Mouse (Mus musculus) layer of hippocampus, adult 8-10 months (tissue): ENCODE data around the gene Abca1. TPM values are rescaled to one million over a fixed set of nuclear protein-coding genes. Genes with fewer than 3 reads are reported as not detected.

ENCODE experiments used
- DNase-seq, 2 experiments: peaks; one replicate each; pipeline ENCODE4 v3.0.0; 2022; ENCODE audit warnings: low spot score in 2 of 2
- total RNA-seq, 4 experiments: library from RNA; stranded (reverse); gene quantifications; 2 replicates each; pipeline ENCODE4 v1.2.4; 2022

Gene Abca1
- total RNA-seq, 4 experiments from 2014 or later: 23.5 to 37.9 (median 28.2) TPM

- no peak for DNase-seq
These were observed 10.1 kb downstream of the Abca1 start for GRCm38 (mm10) chr4:53149644-53150043.

DNA sequence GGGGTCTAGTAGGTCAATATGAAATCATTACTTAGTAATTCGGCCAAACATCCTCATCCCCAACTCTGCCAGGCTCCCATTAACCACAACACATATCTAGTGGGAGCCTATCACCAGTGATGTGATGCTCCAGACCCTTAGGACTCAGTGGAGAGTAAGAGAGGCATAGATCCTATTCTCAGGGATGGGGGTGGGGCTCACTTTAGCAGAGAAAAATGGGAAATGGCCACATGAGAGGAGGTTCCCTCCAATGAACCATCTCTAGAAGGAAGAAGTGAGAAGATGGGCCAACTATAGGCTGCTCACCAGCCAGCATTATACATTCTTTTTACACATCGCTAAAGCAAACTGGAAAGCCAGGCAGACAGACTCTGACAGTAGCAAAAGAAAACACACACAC lies 10.9 kb downstream of the Abca1 start:
- DNase-seq: no peak

GRCm38 (mm10) chr4:53147454-53147853 lies 12.2 kb downstream of the Abca1 start:
- no peak for DNase-seq

DNA sequence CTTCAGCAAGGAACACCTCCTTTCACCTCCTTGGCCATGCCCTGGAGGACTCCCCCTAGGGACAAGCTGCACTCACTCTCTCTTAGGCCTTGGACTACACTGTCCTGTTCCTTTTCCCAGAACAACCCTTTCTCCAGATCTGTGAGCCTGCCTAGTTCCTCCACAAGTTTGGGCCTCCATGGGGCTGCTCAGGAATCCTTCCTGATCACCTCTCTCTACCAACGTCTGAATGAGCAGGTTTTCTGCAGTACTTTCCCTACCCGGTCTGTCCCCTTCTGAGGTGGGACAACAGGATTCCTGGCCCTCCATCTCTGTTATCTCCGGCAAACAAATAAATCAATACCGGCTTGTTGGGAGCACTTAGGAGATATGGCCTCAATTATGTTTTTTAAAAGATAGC lies 12.6 kb downstream of the Abca1 start:
- no peak for DNase-seq

- no peak for DNase-seq
These were observed 13.3 kb downstream of the Abca1 start for GRCm38 (mm10) chr4:53146227-53146949.

GRCm38 (mm10) chr4:53145434-53146168 lies 14.1 kb downstream of the Abca1 start:
- DNase-seq: no peak

- DNase-seq: no peak
These were observed 15.1 kb downstream of the Abca1 start for GRCm38 (mm10) chr4:53144571-53144970.

DNA sequence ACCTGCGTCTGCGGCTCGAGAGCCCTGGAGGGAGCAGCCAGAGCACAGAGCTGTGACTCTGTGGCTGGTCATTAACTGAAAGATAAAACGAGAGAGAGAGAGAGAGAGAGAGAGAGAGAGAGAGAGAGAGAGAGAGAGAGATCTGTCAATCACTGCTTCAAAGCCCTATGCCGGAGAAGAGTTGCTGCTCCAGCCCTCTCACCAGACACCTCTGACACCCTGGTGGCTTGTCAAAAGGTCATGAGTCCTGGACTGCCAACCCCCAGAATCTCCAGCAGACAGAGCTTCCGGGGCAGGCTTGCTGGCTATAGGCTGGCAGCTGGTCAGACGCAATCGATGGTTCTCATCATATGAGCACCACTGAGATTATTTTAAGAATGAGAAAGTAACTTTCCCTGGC lies 15.7 kb downstream of the Abca1 start:
- DNase-seq: no peak

GRCm38 (mm10) chr4:53140678-53141077 lies 19.0 kb downstream of the Abca1 start:
- DNase-seq: no peak

DNA sequence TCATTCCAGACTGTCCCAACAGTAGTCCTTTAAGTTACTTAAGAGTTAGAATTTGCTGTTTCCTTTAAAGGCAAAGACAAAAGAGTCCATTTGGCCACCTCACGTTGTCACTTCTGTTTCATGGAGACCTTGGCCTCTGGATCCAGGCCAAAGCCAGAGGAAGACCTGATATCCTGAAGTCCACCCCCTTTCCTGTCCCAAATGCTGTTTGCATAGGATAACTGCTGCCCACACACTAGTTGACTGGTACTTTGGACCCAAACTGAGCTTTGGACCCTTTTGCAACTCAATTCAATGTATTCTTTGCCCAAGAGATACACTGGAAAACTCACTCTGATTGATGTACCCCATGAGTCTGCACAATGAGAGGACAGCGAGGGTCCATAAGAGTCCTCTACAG lies 20.2 kb downstream of the Abca1 start:
- no peak for DNase-seq

- no peak for DNase-seq
These were observed 20.7 kb downstream of the Abca1 start for GRCm38 (mm10) chr4:53138974-53139373.

- no peak for DNase-seq
These were observed 22.6 kb downstream of the Abca1 start for GRCm38 (mm10) chr4:53137087-53137486.

DNA sequence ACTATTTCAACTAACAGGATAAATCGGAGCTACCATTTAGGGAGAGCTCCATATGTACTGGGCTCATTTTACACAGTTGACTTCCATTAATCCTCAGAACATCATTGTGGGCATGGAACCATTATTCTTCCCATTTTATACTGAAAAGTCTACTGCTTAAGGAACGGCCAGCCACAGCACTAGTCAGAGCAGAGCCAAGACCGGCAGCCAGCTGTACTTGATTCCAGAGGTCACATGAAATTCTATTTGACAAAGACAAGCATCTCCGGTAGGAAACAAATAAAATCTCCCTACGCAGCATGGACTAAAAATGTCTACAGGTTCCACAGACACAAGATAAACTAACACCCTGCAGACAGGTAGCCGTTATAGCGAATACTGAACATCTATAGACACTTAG lies 24.9 kb downstream of the Abca1 start:
- no peak for DNase-seq

DNA sequence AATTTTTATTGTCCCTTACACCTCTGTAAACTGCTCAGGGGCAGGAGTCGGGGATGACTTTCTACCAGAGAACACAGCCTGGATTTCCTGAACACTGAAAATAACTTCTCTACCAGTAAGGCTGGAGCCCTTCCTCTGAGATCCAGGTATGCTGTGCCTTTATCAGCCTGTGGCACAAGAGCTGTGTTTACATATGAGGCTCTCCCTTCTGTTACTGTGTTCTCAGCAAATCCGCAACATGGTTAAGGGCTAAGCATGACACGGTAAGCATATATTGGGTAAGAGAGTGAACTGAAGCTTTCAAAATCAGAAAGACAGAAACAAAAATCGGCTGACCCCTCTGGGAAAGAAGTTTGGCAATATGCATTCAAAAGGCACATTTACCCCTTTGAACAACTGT lies 25.7 kb downstream of the Abca1 start:
- no peak for DNase-seq

DNA sequence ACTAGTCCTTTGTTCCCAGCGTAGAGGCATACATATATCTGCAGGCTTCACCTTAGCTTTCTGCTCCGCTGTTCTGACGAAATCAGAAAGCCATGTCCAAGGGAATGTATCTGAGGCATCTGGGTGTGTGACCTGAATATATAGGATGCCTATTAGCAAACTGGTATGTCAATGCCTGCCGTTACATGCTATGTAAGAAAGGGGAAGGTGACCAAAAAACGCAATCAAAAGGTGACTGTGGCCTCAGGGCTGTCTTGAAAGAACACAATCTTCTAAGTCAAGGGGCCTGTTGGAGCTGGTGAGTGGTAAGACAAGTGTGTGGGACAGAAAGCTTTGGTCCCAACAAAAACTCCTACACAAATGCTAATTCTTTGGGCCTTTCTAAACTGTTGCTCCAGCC lies 28.2 kb downstream of the Abca1 start:
- DNase-seq: no peak

DNA sequence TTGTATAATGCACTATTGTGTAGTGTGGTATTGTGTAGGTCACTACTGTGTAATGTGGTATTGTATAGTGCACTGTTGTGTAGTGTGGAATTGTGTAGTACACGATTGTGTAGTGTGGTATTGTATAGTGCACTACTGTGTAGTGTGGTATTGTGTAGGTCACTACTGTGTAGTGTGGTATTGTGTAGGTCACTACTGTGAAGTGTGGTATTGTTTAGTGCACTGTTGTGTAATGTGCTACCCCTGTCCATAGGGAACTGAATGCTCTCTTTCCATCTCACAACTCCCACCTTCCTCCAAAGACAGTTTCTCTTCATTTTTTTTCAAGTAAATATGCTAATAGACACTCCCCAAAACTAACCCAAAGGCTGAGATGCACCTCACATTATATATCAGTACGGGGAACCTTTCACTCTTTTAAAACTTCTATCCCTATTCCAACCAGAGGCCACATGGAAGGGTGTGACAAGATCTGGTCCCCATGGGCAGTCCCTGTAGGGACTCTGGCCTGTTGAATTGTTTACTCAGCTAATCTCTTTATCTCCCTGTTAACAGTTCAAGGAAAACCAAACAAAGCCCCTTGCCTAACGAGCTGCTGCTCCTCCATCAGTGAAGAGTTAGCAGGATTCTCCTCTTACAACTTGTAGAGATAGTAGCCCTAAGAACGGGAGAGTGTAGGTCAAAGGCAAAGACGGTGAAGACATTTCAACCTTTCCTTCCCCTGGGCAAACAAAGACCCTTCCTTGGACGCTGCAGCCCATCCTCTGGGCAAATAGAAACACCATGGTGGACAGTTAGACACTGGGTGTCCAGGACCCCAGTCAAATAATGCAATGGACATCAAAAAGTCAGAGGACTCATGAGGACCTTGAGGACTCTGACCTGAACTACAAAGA lies 28.8 kb downstream of the Abca1 start:
- no peak for DNase-seq

DNA sequence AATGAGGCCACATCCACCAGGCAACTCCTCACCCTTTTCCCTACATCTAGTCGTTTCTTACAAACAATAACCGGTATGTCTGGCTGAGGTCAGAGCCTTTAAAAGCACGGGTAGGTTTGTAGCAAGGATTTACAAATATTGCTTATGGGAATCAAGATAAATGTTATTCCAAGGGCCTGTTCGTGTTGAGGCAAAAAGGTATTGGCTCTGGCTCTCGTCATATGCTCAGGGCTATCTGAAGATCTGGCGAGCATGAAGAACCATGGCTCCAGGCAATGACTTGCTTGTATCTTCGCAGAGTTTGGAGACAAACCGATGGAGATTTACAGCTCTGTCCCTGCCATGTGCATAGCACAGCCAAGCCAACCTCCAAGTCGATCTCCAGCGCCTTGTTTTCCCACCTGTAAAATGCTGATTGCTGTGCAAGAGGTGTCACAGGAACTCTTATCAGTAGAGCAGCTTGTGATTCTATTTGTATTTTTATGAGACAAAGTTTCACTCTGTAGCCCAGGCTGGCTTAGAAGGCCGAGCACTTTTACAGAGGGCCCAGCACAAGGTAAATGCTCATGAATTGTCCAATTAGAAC lies 29.9 kb downstream of the Abca1 start:
- no peak for DNase-seq

DNA sequence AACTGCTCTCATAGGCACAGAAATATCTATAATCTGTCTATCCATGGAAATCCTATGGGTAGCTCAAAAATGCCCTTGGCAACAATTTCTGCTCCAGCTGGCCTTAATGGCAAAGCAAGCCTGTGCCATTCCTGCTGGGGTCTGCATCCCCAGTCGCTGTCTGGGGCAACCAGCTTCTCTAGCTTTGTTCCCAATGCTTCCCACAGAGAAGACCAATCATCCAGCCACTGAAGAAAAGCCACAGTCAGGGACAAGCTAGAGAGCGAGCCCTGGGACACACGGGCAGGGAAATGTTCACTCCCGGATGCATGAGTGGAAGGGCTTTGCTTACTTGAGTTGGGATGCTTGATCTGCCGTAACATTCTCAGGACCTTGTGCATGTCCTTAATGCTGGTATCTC lies 32.4 kb downstream of the Abca1 start:
- DNase-seq: no peak

GRCm38 (mm10) chr4:53126794-53127193 lies 32.9 kb downstream of the Abca1 start:
- no peak for DNase-seq

- DNase-seq: no peak
These were observed 34.7 kb downstream of the Abca1 start for GRCm38 (mm10) chr4:53124837-53125490.

DNA sequence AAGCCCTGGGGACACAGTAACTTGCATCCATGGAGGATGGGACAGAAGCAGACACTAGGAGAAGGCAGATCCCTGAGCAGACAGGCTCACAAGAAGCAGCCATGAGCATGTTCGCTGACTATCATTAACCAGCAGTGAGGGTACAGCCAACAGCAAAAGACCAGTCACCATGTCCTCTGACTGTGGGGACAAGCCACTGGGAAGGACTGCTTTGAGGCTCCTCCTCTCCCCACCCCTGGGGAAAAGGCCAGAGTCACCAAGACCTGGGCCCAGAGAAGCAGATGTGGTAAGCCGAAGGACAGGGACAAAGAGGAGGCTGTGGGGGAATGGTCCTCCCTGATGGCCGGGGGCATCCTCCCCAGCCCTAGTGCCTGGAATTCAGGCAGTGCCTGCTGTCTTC lies 37.4 kb downstream of the Abca1 start:
- no peak for DNase-seq
